Mouse (Mus musculus): ENCODE data around the gene Lcp2. TPM values are rescaled to one million over a fixed set of nuclear protein-coding genes. Genes with fewer than 3 reads are reported as not detected.
A peak's percentile ranks its signal among the peaks of the same experiment; 100 is the strongest.

Gene Lcp2
- total and polyA plus RNA-seq, 3 experiments, result 19.4 to 24.0 (median 20.1) TPM

DNA sequence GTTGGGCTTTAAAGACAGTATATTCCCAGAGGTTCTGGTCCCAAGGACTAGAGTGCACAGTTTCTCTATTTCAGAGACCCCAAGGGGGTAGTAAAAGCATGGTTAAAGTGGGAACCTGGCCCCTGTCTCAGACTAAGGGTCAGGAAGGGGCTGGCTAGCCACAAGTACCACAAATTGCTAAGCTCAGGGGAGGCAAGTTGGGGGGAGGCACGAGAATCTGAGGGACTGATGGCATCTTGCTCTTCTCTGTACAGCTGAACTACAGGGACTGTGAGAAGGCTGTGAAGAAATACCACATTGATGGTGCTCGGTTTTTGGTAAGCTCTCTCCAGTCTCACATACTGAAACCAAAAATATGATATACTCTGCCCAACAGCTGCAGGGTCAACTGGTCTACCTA lies 3.9 kb downstream of the Lcp2 start:
- in situ Hi-C loops (cut with MboI; ENCODE audit: low pct_ligation_motif_present, low pct_unique_long_range_greater_than_20kb, low sequenced_read_pairs) (no loop called here), dilution Hi-C loops (cut with MboI; ENCODE audit: extremely low pct_ligation_motif_present, extremely low pct_unique_long_range_greater_than_20kb, low sequenced_read_pairs) (no loop called here)
- peaks cover 34 to 90% of the 10 kb centered on the region in 2 experiments for H3K4me1 ChIP-seq (ENCODE audit: control insufficient read depth in 1 of 2, insufficient read depth in 2 of 2)
- no peaks in the 10 kb centered on the region for H3K27me3 ChIP-seq (replicated peaks)
- H3K4me3 ChIP-seq (replicated peaks in 1 of 3; ENCODE audit: low read depth in 2 of 3, low read length in 2 of 3, poor library complexity in 1 of 3), result no peak overlapping the region
- peak overlapping the region; percentile 74 for H3K9ac ChIP-seq (ENCODE audit: insufficient read depth, low read depth)
- TF ChIP-seq BHLHE40 (IDR thresholded peaks at IDR 0.05; ENCODE audit: low read depth, low read length) (peak; percentile 51; the same call in 1 of the 2 replicates), SIN3A (IDR thresholded peaks at IDR 0.05; ENCODE audit: low read length) (no peak)
- no peaks in the 10 kb centered on the region for H3K9me3 ChIP-seq (replicated peaks; ENCODE audit: low read length)
- no peak for DNase-seq (ENCODE audit: extremely low read depth)
- H3K79me2 ChIP-seq (replicated peaks; ENCODE audit: control insufficient read depth, extremely low read depth, insufficient read depth, poor library complexity, severe bottlenecking), result peaks cover 29% of the 10 kb centered on the region
- H3K27ac ChIP-seq (ENCODE audit: insufficient read depth, low read depth), result peak overlapping the region; percentile 16; the same call in 1 of the 2 replicates
- H3K4me2 ChIP-seq (ENCODE audit: insufficient read depth, low read depth, poor library complexity, severe bottlenecking), result peak overlapping the region; percentile 91
- H3K36me3 ChIP-seq (replicated peaks in 1 of 2; ENCODE audit: control insufficient read depth in 1 of 2, insufficient read depth in 1 of 2, low read length in 1 of 2), result peaks cover 27 to 40% of the 10 kb centered on the region in 2 experiments

- no peak for DNase-seq (ENCODE audit: extremely low read depth)
- Histone ChIP-seq H3K4me1 (ENCODE audit: control insufficient read depth in 1 of 2, insufficient read depth in 2 of 2) (peaks cover 29 to 68% of the 10 kb centered on the region in 2 experiments), H3K4me3 (replicated peaks in 1 of 3; ENCODE audit: low read depth in 2 of 3, low read length in 2 of 3, poor library complexity in 1 of 3) (no peak overlapping the region), H3K9ac (ENCODE audit: insufficient read depth, low read depth) (peak overlapping the region; percentile 7; the same call in 1 of the 2 replicates), H3K4me2 (ENCODE audit: insufficient read depth, low read depth, poor library complexity, severe bottlenecking) (0 out of 2 replicates have a peak overlapping the region, but pooled peaks have one; percentile 17), H3K36me3 (replicated peaks in 1 of 2; ENCODE audit: control insufficient read depth in 1 of 2, insufficient read depth in 1 of 2, low read length in 1 of 2) (peaks cover 33 to 51% of the 10 kb centered on the region in 2 experiments), H3K27me3 (replicated peaks) (no peaks in the 10 kb centered on the region), H3K79me2 (replicated peaks; ENCODE audit: control insufficient read depth, extremely low read depth, insufficient read depth, poor library complexity, severe bottlenecking) (peaks cover 22% of the 10 kb centered on the region), H3K27ac (ENCODE audit: insufficient read depth, low read depth) (peak overlapping the region; percentile 54), H3K9me3 (replicated peaks; ENCODE audit: low read length) (no peaks in the 10 kb centered on the region)
- in situ Hi-C loops (cut with MboI; ENCODE audit: low pct_ligation_motif_present, low pct_unique_long_range_greater_than_20kb, low sequenced_read_pairs), result no loop called here
- dilution Hi-C loops (cut with MboI; ENCODE audit: extremely low pct_ligation_motif_present, extremely low pct_unique_long_range_greater_than_20kb, low sequenced_read_pairs), result no loop called here
- TF ChIP-seq USF1 (IDR thresholded peaks at IDR 0.05; ENCODE audit: low read depth, low read length) (peak; percentile 77), USF2 (conservative IDR thresholded peaks at IDR 0.05; ENCODE audit: low read depth, low read length) (peak; percentile 57), ZMIZ1 (IDR thresholded peaks at IDR 0.05; ENCODE audit: low read depth, low read length) (no peak), ZNF384 (IDR thresholded peaks at IDR 0.05; ENCODE audit: low read depth, low read length) (no peak), SMC3 (IDR thresholded peaks at IDR 0.05; ENCODE audit: low read depth, low read length) (no peak), PAX5 (IDR thresholded peaks at IDR 0.05; ENCODE audit: low read length) (no peak), RCOR1 (conservative IDR thresholded peaks at IDR 0.05; ENCODE audit: low read depth, low read length) (no peak), CHD1 (IDR thresholded peaks at IDR 0.05; ENCODE audit: low read depth, low read length) (no peak), TBP (conservative IDR thresholded peaks at IDR 0.05; ENCODE audit: low read depth, low read length) (no peak), BHLHE40 (IDR thresholded peaks at IDR 0.05; ENCODE audit: low read depth, low read length) (peak; percentile 43; the same call in 1 of the 2 replicates), MYC (IDR thresholded peaks at IDR 0.05; ENCODE audit: low read depth, low read length) (no peak), MEF2A (IDR thresholded peaks at IDR 0.05; ENCODE audit: borderline replicate concordance, low read depth, low read length) (no peak), MXI1 (IDR thresholded peaks at IDR 0.05; ENCODE audit: low read depth, low read length) (no peak), GABPA (IDR thresholded peaks at IDR 0.05; ENCODE audit: insufficient replicate concordance, low read depth, low read length) (no peak), MAFK (IDR thresholded peaks at IDR 0.05; ENCODE audit: insufficient replicate concordance, low read length) (no peak), IRF4 (IDR thresholded peaks at IDR 0.05; ENCODE audit: low read depth, low read length) (no peak), SIN3A (IDR thresholded peaks at IDR 0.05; ENCODE audit: low read length) (peak; percentile 42; the same call in 1 of the 2 replicates), NELFE (IDR thresholded peaks at IDR 0.05; ENCODE audit: low read depth, low read length) (no peak), CTCF (conservative IDR thresholded peaks at IDR 0.05 in 1 of 2, IDR thresholded peaks at IDR 0.05 in 1 of 2; ENCODE audit: low read depth in 2 of 2, low read length in 2 of 2) (no peak), MAZ (IDR thresholded peaks at IDR 0.05; ENCODE audit: low read depth, low read length) (no peak), NRF1 (IDR thresholded peaks at IDR 0.05; ENCODE audit: low read depth, low read length) (no peak), JUN (IDR thresholded peaks at IDR 0.05; ENCODE audit: insufficient read depth, low read depth, low read length) (no peak), JUND (conservative IDR thresholded peaks at IDR 0.05; ENCODE audit: low read depth, low read length) (no peak), ETS1 (conservative IDR thresholded peaks at IDR 0.05; ENCODE audit: low read depth, low read length) (peak; percentile 33; the same call in 1 of the 2 replicates), TCF12 (IDR thresholded peaks at IDR 0.05; ENCODE audit: low read depth, low read length) (0 out of 2 replicates have a peak, but pooled peaks have one; percentile 12), ELF1 (IDR thresholded peaks at IDR 0.05; ENCODE audit: low read depth, low read length) (peak; percentile 54; the same call in 1 of the 2 replicates), CHD2 (IDR thresholded peaks at IDR 0.05; ENCODE audit: low read length) (no peak), UBTF (IDR thresholded peaks at IDR 0.05; ENCODE audit: low read depth, low read length) (no peak), E2F4 (IDR thresholded peaks at IDR 0.05; ENCODE audit: insufficient replicate concordance, low read depth, low read length) (no peak), ZKSCAN1 (IDR thresholded peaks at IDR 0.05; ENCODE audit: borderline replicate concordance, low read depth, low read length) (no peak)
Observed at GRCm38 (mm10) chr11:34053031-34053818, 6.5 kb downstream of the Lcp2 start.
